Mouse (Mus musculus) hindbrain, embryonic 10.5 days (tissue): ENCODE measurements around the gene Pik3r2. TPM values are rescaled to one million over a fixed set of nuclear protein-coding genes. Genes with fewer than 3 reads are reported as not detected.

Experiments
- DNase-seq: peaks from one replicate; pipeline ENCODE4 v3.0.0-alpha.2; 2017; ENCODE audit warnings: low spot score
- H3K27ac ChIP-seq: fragments of 300-500 bp; sonication (generic); 2 replicates; pipeline ENCODE4 v1.5.1; 2016; ENCODE audit warnings: mild to moderate bottlenecking, moderate library complexity
- H3K27me3 ChIP-seq: fragments of 300-500 bp; sonication (generic); 2 replicates; pipeline ENCODE4 v1.6.1; 2016; ENCODE audit warnings: mild to moderate bottlenecking; ENCODE audit not compliant: poor library complexity, insufficient read depth, severe bottlenecking
- H3K36me3 ChIP-seq: fragments of 300-500 bp; sonication (generic); 2 replicates; pipeline ENCODE4 v1.6.1; 2016; ENCODE audit warnings: mild to moderate bottlenecking, moderate library complexity
- H3K4me1 ChIP-seq: fragments of 300-500 bp; sonication (generic); replicated peaks from 2 replicates; pipeline ENCODE4 v1.6.1; 2016; ENCODE audit warnings: mild to moderate bottlenecking
- H3K4me3 ChIP-seq: fragments of 300-500 bp; sonication (generic); 2 replicates; pipeline ENCODE4 v1.5.1; 2016; ENCODE audit warnings: mild to moderate bottlenecking, moderate library complexity
- H3K9me3 ChIP-seq: fragments of 300-500 bp; sonication (generic); 2 replicates; pipeline ENCODE4 v1.6.1; 2016; ENCODE audit warnings: mild to moderate bottlenecking, moderate library complexity
- WGBS: fragments of 180-500 bp; shearing (Covaris S2); methylation state at CpG from one replicate; pipeline ENCODE4 v1.1.7; 2016; 5-methylcytosine and 5-hydroxymethylcytosine counted together
- polyA plus RNA-seq: library from polyadenylated mRNA; unstranded; fragments of >200 nt; fragmentation: Nextera tagmentation; extraction: Ambion mirVana; gene quantifications from 2 replicates; pipeline ENCODE4 v1.2.1, GENCODE M21; 2016

Pik3r2 gene
- polyA plus RNA-seq, 1 experiment from 2014 or later, result 82.1 TPM

- Histone ChIP-seq H3K9me3 (no peaks in the 10 kb centered on the region), H3K27me3 (peaks cover 76% of the 10 kb centered on the region), H3K4me3 (no peak overlapping the region), H3K27ac (no peak overlapping the region), H3K4me1 (peaks cover 24% of the 10 kb centered on the region), H3K36me3 (no peaks in the 10 kb centered on the region)
- WGBS, result 78% methylated on average over 8 of the region's 8 CpGs
- DNase-seq, result no peak
These were observed 32.6 kb upstream of the Pik3r2 start for GRCm38 (mm10) chr8:70808955-70809701.

GRCm38 (mm10) chr8:70808239-70808638 lies 31.7 kb upstream of the Pik3r2 start, which contains the start of gene Il12rb1:
TSS of gene Il12rb1 (plus strand) at chr8:70808449.
- no peaks in the 10 kb centered on the region for H3K9me3 ChIP-seq
- WGBS, result 68% methylated on average over 5 of the region's 5 CpGs
- no peaks in the 10 kb centered on the region for H3K36me3 ChIP-seq
- H3K27ac ChIP-seq, result no peak within 1 kb of the TSS
- H3K27me3 ChIP-seq, result peaks cover 76% of the 10 kb centered on the region
- no peak for DNase-seq
- peaks cover 31% of the 10 kb centered on the region for H3K4me1 ChIP-seq
- H3K4me3 ChIP-seq, result no peak within 1 kb of the TSS

DNA sequence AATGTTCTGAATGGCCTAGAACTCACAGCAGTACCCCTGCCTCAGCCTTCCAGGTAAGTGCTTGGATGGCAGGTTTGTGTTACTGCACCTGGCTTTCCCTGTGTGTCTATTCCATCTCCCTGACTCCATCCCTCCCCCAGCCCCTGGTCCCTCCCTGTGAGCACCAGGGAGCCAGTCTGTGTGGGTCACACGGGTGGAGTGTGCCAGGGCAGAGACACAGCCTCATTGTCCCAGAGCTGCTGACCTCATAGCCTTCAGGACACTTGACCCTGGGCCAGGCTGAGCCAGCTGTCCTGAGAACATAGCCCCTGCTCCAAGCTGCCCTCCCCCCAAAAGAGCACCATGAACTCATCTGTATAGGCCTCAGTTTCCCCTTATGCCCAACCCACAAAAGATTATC lies 30.8 kb upstream of the Pik3r2 start:
- Histone ChIP-seq H3K27ac (no peak overlapping the region), H3K9me3 (no peaks in the 10 kb centered on the region), H3K36me3 (no peaks in the 10 kb centered on the region), H3K27me3 (peaks cover 78% of the 10 kb centered on the region), H3K4me1 (peaks cover 31% of the 10 kb centered on the region), H3K4me3 (no peak overlapping the region)
- no peak for DNase-seq
- 38% methylated on average over 1 of the region's 1 CpGs for WGBS

DNA sequence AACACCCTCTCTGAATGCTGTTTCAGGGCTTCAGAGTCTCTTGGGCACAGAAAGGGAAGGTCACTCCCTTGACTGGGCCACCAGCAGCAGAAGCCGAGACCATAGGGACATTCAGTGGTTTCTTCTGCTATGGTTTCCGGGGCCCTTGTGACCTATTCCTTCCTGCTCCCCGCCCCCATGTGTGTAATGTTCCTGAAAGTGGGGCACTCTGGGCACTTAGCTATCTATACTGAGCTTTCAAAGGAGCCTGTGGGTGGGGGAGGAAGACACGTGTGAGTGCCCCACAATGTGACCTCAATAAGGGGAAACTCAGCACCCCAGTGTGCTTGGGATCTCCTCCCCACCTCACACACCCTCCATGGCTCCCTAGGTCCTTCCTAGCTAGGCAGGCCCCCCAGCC lies 30.0 kb upstream of the Pik3r2 start:
- Histone ChIP-seq H3K36me3 (no peaks in the 10 kb centered on the region), H3K27me3 (peaks cover 86% of the 10 kb centered on the region), H3K4me3 (no peak overlapping the region), H3K9me3 (no peaks in the 10 kb centered on the region), H3K27ac (no peak overlapping the region), H3K4me1 (peaks cover 31% of the 10 kb centered on the region)
- DNase-seq, result no peak
- 72% methylated on average over 4 of the region's 4 CpGs for WGBS

DNA sequence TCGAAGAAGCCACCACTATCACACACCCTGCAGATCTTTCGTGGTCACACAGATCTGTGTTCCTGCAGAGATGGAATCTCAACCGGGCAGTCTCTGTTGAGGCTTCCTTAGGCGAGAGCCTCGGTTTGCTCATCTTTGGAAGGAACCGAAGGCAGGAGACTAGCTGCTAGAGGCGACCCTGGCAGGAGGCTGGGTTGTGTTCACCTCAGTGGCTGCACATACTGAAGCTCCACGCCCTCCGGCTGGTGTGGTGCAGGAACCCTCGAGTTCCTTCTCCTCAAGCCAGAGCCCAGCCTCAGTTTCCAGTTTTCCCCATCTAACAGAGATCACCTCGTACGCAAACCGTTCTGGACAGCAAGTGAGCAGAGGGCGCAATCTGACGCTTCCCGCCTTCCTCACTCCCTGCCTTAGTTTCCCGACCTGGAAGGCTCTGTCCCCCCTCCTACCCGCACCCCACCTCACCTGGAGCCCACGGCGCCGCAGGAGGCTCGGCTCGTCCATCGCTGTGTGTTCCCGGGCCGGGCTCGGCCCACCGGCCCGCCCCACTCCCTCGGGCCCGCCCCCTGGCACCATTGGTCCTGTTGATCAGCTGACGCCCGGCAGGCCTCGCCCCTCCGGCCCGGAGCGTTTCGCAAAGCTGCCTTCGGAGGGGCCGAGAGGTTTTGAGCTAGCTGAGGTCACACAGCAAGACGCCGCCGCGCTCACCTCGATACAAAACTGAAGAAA lies 28.1 kb upstream of the Pik3r2 start, which contains the start of gene Mast3:
Mast3 (minus strand) TSS at position 574 of the 726 bp plus-strand sequence.
- Histone ChIP-seq H3K36me3 (no peaks in the 10 kb centered on the region), H3K27me3 (peaks cover 92% of the 10 kb centered on the region), H3K4me1 (peaks cover 30% of the 10 kb centered on the region), H3K4me3 (peak within 1 kb of the TSS; percentile 58), H3K9me3 (no peaks in the 10 kb centered on the region), H3K27ac (no peak within 1 kb of the TSS; the same call in 1 of the 2 replicates)
- WGBS, result 1% methylated on average over 45 of the region's 45 CpGs
- peak; percentile 87 for DNase-seq

GRCm38 (mm10) chr8:70803761-70804480 lies 27.4 kb upstream of the Pik3r2 start:
- H3K4me1 ChIP-seq, result peaks cover 30% of the 10 kb centered on the region
- H3K27me3 ChIP-seq, result peaks cover 92% of the 10 kb centered on the region
- H3K36me3 ChIP-seq, result no peaks in the 10 kb centered on the region
- peak overlapping the region; percentile 58 for H3K4me3 ChIP-seq
- peak; percentile 34 for DNase-seq
- WGBS, result 2% methylated on average over 47 of the region's 47 CpGs
- no peak overlapping the region for H3K27ac ChIP-seq
- no peaks in the 10 kb centered on the region for H3K9me3 ChIP-seq

DNA sequence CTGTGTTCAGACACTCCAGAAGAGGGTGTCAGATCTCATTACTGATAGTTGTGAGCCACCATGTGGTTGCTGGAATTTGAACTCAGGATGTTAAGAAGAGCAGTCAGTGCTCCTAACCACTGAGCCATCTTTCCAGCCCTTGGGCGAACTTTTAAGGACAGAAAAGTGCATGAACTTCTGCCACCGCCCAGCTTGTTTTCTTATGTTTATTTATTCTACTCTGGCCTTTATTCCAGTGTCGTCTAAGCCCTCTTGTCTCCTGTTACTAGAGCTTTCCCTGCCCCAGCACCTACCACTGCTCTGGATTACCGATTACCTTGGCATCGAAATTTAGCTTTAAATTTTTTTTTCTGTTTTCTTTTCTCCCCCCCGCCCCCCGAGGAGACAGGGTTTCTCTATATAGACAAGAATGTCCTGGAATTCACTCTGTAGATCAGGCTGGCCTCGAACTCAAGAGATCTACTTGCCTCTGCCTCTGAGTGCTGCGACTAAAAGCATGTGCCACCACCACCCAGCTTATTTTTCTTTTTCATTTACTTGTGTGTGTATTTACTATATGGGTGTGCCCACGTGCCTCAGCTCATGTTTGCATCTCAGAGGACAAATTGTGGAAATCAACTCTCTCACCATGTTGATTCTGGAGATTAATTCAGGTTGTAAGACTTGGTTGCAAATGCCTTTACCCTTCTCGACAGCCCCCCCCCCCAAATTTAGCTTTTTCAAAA lies 26.4 kb upstream of the Pik3r2 start:
- Histone ChIP-seq H3K4me1 (peaks cover 34% of the 10 kb centered on the region), H3K36me3 (no peaks in the 10 kb centered on the region), H3K9me3 (no peaks in the 10 kb centered on the region), H3K27me3 (peaks cover 98% of the 10 kb centered on the region), H3K4me3 (no peak overlapping the region), H3K27ac (no peak overlapping the region)
- WGBS, result 73% methylated on average over 11 of the region's 11 CpGs
- no peak for DNase-seq

DNA sequence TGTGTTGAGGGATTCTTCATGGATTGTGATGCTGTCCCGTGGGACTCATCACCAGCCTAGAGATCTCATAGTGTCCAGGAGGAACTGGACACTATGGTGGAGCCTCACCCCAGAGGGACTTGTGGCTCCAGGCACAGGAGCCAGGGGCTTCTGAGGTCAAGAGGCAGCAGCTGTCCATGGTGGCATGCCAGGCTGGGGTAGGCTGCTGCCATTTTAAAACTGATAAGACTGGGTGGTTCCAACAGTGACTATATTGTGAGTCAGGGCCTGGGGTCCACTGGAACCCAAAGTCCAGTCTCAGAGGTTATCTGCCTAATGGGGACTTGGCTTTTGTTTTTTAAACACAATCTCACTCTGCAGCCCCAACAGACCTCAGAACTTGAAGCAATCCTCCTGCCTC lies 25.3 kb upstream of the Pik3r2 start:
- 73% methylated on average over 1 of the region's 1 CpGs for WGBS

GRCm38 (mm10) chr8:70801156-70801555 lies 24.6 kb upstream of the Pik3r2 start:
- WGBS, result 42% methylated on average over 15 of the region's 15 CpGs
- no peak for DNase-seq
- H3K4me1 ChIP-seq, result peaks cover 49% of the 10 kb centered on the region

More for the DNA sequence above, 25.3 kb upstream of the Pik3r2 start:
- no peaks in the 10 kb centered on the region for H3K9me3 ChIP-seq
- no peak for DNase-seq
- peaks cover 42% of the 10 kb centered on the region for H3K4me1 ChIP-seq
- no peak overlapping the region for H3K27ac ChIP-seq
- no peaks in the 10 kb centered on the region for H3K36me3 ChIP-seq
- H3K27me3 ChIP-seq, result peaks cover 93% of the 10 kb centered on the region
- H3K4me3 ChIP-seq, result no peak overlapping the region

GRCm38 (mm10) chr8:70800648-70801047 lies 24.1 kb upstream of the Pik3r2 start:
- Histone ChIP-seq H3K36me3 (no peaks in the 10 kb centered on the region), H3K9me3 (no peaks in the 10 kb centered on the region), H3K4me3 (no peak overlapping the region), H3K27me3 (peaks cover 92% of the 10 kb centered on the region), H3K27ac (no peak overlapping the region), H3K4me1 (peaks cover 52% of the 10 kb centered on the region)
- DNase-seq, result no peak
- 49% methylated on average over 10 of the region's 10 CpGs for WGBS

More at GRCm38 (mm10) chr8:70801156-70801555, 24.6 kb upstream of the Pik3r2 start:
- Histone ChIP-seq H3K36me3 (no peaks in the 10 kb centered on the region), H3K4me3 (no peak overlapping the region), H3K27me3 (peaks cover 92% of the 10 kb centered on the region), H3K9me3 (no peaks in the 10 kb centered on the region), H3K27ac (no peak overlapping the region)

DNA sequence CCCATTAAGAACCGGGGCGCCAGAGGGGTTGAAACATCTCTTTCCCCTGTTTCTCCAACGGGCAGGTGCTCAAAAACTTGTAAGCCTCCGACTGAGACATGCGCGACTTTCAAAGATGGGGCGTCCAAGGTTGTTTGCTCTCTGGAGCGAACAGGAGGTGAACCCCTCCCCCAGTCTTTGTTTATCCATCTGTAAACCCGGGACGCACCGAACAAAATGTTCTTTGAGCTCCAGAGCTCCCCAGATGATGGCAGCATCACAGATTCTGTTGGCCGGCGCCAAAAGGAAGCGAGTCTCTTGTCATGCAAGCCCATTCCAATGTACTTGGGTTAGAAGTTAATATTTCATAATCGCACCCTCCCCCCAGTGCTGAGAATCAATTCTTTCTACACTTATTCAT lies 21.8 kb upstream of the Pik3r2 start:
- peaks cover 91% of the 10 kb centered on the region for H3K27me3 ChIP-seq
- H3K4me3 ChIP-seq, result peak overlapping the region; percentile 69
- no peaks in the 10 kb centered on the region for H3K9me3 ChIP-seq
- WGBS, result 14% methylated on average over 15 of the region's 15 CpGs
- no peaks in the 10 kb centered on the region for H3K36me3 ChIP-seq
- H3K27ac ChIP-seq, result peak overlapping the region; percentile 87; the same call in 1 of the 2 replicates
- DNase-seq, result no peak
- H3K4me1 ChIP-seq, result peaks cover 51% of the 10 kb centered on the region
